In genomic region chr4:13146821-13147220, GRCm38 (mm10) we compare ENCODE assay signal across 12 mouse cellular contexts.
DNase-seq lines count a peak whose midpoint lies in the region; ATAC-seq lines count a peak whose summit lies in the region.
"Had no signal": no experiment of that assay in that cellular context is flagged by ENCODE, and none has a peak within 500 bp of the region (broad histone marks: within the 10 kb centered on the region; RNA-seq: fewer than 3 reads in every experiment).

No protein-coding gene starts in this region.

- peaks cover 16% of the 10 kb centered on the region; the same call in 1 of the 2 replicates for H3K4me1 ChIP-seq in neural tube, embryonic 13.5 days (replicated peaks)
- no peaks in the 10 kb centered on the region for H3K4me1 ChIP-seq in midbrain, embryonic 14.5 days (ENCODE audit: control insufficient read depth, insufficient read depth, low read length)

- no peaks in the 10 kb centered on the region for H3K9me3 ChIP-seq in neural tube, embryonic 13.5 days
- H3K9me3 ChIP-seq in midbrain, embryonic 14.5 days (ENCODE audit: control insufficient read depth, low read length), result no peaks in the 10 kb centered on the region

- no peak overlapping the region for H3K4me3 ChIP-seq in neural tube, embryonic 13.5 days
- no peak overlapping the region for H3K4me3 ChIP-seq in midbrain, embryonic 14.5 days (replicated peaks; ENCODE audit: low read depth, low read length)

- WGBS in neural tube, embryonic 13.5 days, result 57% methylated on average over 9 of the region's 9 CpGs
- 71% methylated on average over 9 of the region's 9 CpGs for WGBS in midbrain, embryonic 14.5 days

- no peak for DNase-seq in neural tube, embryonic 10.5 days (ENCODE audit: extremely low spot score, low spot score)
- peak; percentile 95 for DNase-seq in layer of hippocampus, adult 11-12 months (ENCODE audit: low spot score)
- peak; percentile 75 for DNase-seq in midbrain, embryonic 14.5 days
- DNase-seq in heart, adult 18-20 months, result no peak
- no peak for DNase-seq in spleen, adult 12 weeks (ENCODE audit: low spot score)
- DNase-seq in embryo, embryonic 11 days, result no peak
- DNase-seq: adrenal gland, postnatal 36 days; gastrocnemius, postnatal 10 days had no signal

- no peaks in the 10 kb centered on the region for H3K36me3 ChIP-seq in neural tube, embryonic 13.5 days
- H3K36me3 ChIP-seq in midbrain, embryonic 14.5 days (ENCODE audit: control insufficient read depth, insufficient read depth, low read length), result no peaks in the 10 kb centered on the region

- no peak overlapping the region for H3K4me2 ChIP-seq in neural tube, embryonic 13.5 days
- H3K4me2 ChIP-seq in midbrain, embryonic 14.5 days (ENCODE audit: low read length), result no peak overlapping the region

- H3K9ac ChIP-seq in neural tube, embryonic 13.5 days, result no peak overlapping the region
- H3K9ac ChIP-seq in midbrain, embryonic 14.5 days (replicated peaks; ENCODE audit: low read length), result no peak overlapping the region

- no peaks in the 10 kb centered on the region for H3K27me3 ChIP-seq in neural tube, embryonic 13.5 days
- no peaks in the 10 kb centered on the region for H3K27me3 ChIP-seq in midbrain, embryonic 14.5 days (ENCODE audit: control insufficient read depth, insufficient read depth, low read length)
- H3K27me3 ChIP-seq: CH12.LX had no signal

- no peak overlapping the region for H3K27ac ChIP-seq in neural tube, embryonic 13.5 days (replicated peaks)
- no peak overlapping the region for H3K27ac ChIP-seq in midbrain, embryonic 14.5 days (replicated peaks; ENCODE audit: low read depth, low read length)
- H3K27ac ChIP-seq: kidney, postnatal 0 days had no signal

- ATAC-seq in neural tube, embryonic 13.5 days (ENCODE audit: low read depth), result peak; percentile 88
- ATAC-seq in midbrain, embryonic 14.5 days (ENCODE audit: low FRiP score, low TSS enrichment), result peak; percentile 58; the same call in 1 of the 2 replicates
- no peak for ATAC-seq in monocyte, adult 5-6 weeks (replicated peaks; ENCODE audit: insufficient number of reproducible peaks, low FRiP score, low TSS enrichment, poor library complexity, severe bottlenecking)

Comparison
In these comparisons a context has a peak if more than half of its experiments do, and no peak if none do; other contexts are left out.
1. DNase-seq: peak in layer of hippocampus, adult 11-12 months (single experiment) and midbrain, embryonic 14.5 days (single experiment); none in neural tube, embryonic 10.5 days (single experiment), heart, adult 18-20 months (0 of 2), spleen, adult 12 weeks (single experiment) and embryo, embryonic 11 days (single experiment).